10 mouse cellular contexts compared by ENCODE assay signal in genomic region chr1:133685749-133686519, GRCm38 (mm10). TPM values are rescaled to one million over a fixed set of nuclear protein-coding genes. Genes with fewer than 3 reads are reported as not detected.
DNase-seq lines count a peak whose midpoint lies in the region; ATAC-seq and TF ChIP-seq lines count a peak whose summit lies in the region.
"Had no signal": no experiment of that assay in that cellular context is flagged by ENCODE, and none has a peak within 500 bp of the region (broad histone marks: within the 10 kb centered on the region; RNA-seq: fewer than 3 reads in every experiment).

No protein-coding gene starts in this region.

- H3K9ac ChIP-seq in midbrain, postnatal 0 days (replicated peaks; ENCODE audit: low read length, poor library complexity, severe bottlenecking): no peak overlapping the region
- H3K9ac ChIP-seq in midbrain, embryonic 15.5 days: no peak overlapping the region
- H3K9ac ChIP-seq: heart, embryonic 13.5 days had no signal

- no peak for TF ChIP-seq POLR2A in cerebellum, adult 2 months (IDR thresholded peaks at IDR 0.05; ENCODE audit: borderline replicate concordance, insufficient read depth, low read length)

- peak; percentile 11 for DNase-seq in midbrain, postnatal 0 days (ENCODE audit: low spot score)
- DNase-seq in gastrocnemius, postnatal 25 days: peak; percentile 90
- DNase-seq in kidney, postnatal 25 days: peak; percentile 60 to 91
- DNase-seq in left cerebral cortex, adult 18-20 months (ENCODE audit: low spot score in 2 of 2): no peak
- DNase-seq in cerebellum, adult 8-10 months: no peak
- no peak for DNase-seq in cerebellum, adult 2 months

- 72% methylated on average over 10 of the region's 10 CpGs for WGBS in midbrain, postnatal 0 days
- 76% methylated on average over 10 of the region's 10 CpGs for WGBS in midbrain, embryonic 15.5 days
- 56% methylated on average over 10 of the region's 10 CpGs for WGBS in cerebellum, adult 2 months

- no peak for TF ChIP-seq CTCF in midbrain, postnatal 0 days (IDR thresholded peaks at IDR 0.05)
- no peak for TF ChIP-seq CTCF in cerebellum, adult 2 months (IDR thresholded peaks at IDR 0.05; ENCODE audit: borderline replicate concordance, insufficient read depth, low read depth, low read length)

- no peak for ATAC-seq in midbrain, postnatal 0 days (ENCODE audit: low FRiP score)
- no peak for ATAC-seq in midbrain, embryonic 15.5 days (replicated peaks)
- ATAC-seq in megakaryocyte, adult 5-6 weeks (ENCODE audit: poor library complexity, severe bottlenecking): peak; percentile 39

- H3K9me3 ChIP-seq in midbrain, postnatal 0 days (ENCODE audit: low read length): no peaks in the 10 kb centered on the region
- H3K9me3 ChIP-seq in midbrain, embryonic 15.5 days: no peaks in the 10 kb centered on the region
- H3K9me3 ChIP-seq: heart, embryonic 13.5 days had no signal

- H3K4me3 ChIP-seq in midbrain, postnatal 0 days (ENCODE audit: low read depth, low read length): no peak overlapping the region
- H3K4me3 ChIP-seq in midbrain, embryonic 15.5 days: no peak overlapping the region
- H3K4me3 ChIP-seq in cerebellum, adult 2 months (replicated peaks; ENCODE audit: insufficient read depth, low read depth, low read length): no peak overlapping the region
- H3K4me3 ChIP-seq: heart, embryonic 13.5 days had no signal

- H3K27ac ChIP-seq in midbrain, postnatal 0 days (ENCODE audit: low read depth, low read length): no peak overlapping the region
- no peak overlapping the region for H3K27ac ChIP-seq in midbrain, embryonic 15.5 days
- no peak overlapping the region for H3K27ac ChIP-seq in cerebellum, adult 2 months (ENCODE audit: insufficient read depth, low read length)
- H3K27ac ChIP-seq: heart, embryonic 13.5 days had no signal

- no peaks in the 10 kb centered on the region for H3K36me3 ChIP-seq in midbrain, postnatal 0 days (ENCODE audit: insufficient read depth, low read length)
- H3K36me3 ChIP-seq in midbrain, embryonic 15.5 days (replicated peaks): no peaks in the 10 kb centered on the region
- H3K36me3 ChIP-seq: heart, embryonic 13.5 days had no signal

- H3K4me1 ChIP-seq in midbrain, postnatal 0 days (ENCODE audit: insufficient read depth, low read length): no peaks in the 10 kb centered on the region
- H3K4me1 ChIP-seq in midbrain, embryonic 15.5 days: no peaks in the 10 kb centered on the region
- no peaks in the 10 kb centered on the region for H3K4me1 ChIP-seq in cerebellum, adult 2 months (ENCODE audit: control insufficient read depth, insufficient read depth, low read length)

- no peak overlapping the region for H3K4me2 ChIP-seq in midbrain, postnatal 0 days (ENCODE audit: low read depth, low read length, poor library complexity, severe bottlenecking)
- H3K4me2 ChIP-seq in midbrain, embryonic 15.5 days: no peak overlapping the region
- H3K4me2 ChIP-seq: heart, embryonic 13.5 days had no signal

- H3K27me3 ChIP-seq in midbrain, postnatal 0 days (ENCODE audit: insufficient read depth, low read length): no peaks in the 10 kb centered on the region
- no peaks in the 10 kb centered on the region for H3K27me3 ChIP-seq in midbrain, embryonic 15.5 days (replicated peaks)
- no peaks in the 10 kb centered on the region for H3K27me3 ChIP-seq in cerebellum, adult 2 months (ENCODE audit: control insufficient read depth, insufficient read depth, low read length)
- H3K27me3 ChIP-seq: heart, embryonic 13.5 days had no signal

RNA-seq across cellular contexts. Expression of gene Lax1, which starts 4.0 kb away (rescaled TPM):
- total RNA-seq in midbrain, postnatal 0 days (2014; rRNA removed): 0.09 TPM in 1 of 2 replicates, not detected in the other
- polyA plus RNA-seq in midbrain, postnatal 0 days (2015; fragmentation: Nextera tagmentation; extraction: Ambion mirVana): 0.09 TPM in 1 of 2 replicates, not detected in the other
- 0.09 and 0.14 TPM in 2 replicates for polyA plus RNA-seq in midbrain, embryonic 15.5 days (2015; fragmentation: Nextera tagmentation; extraction: Ambion mirVana)
- total RNA-seq in gastrocnemius, postnatal 25 days (2021): under 1 TPM in 1 of 2 experiments, not detected in 1; 0.35 TPM
- total RNA-seq in megakaryocyte, adult 5-6 weeks (2015): 0.96 and 1.0 TPM in 2 replicates
- total RNA-seq in megakaryocyte, adult 5-6 weeks (2017): 1.8 and 3.0 TPM in 2 replicates
- total RNA-seq in left cerebral cortex, adult 18-20 months (2021): under 1 TPM in 1 of 2 experiments, not detected in 1; 0.40 TPM
- 0.25 and 0.27 TPM in 2 replicates for polyA plus RNA-seq in cerebellum, adult 2 months (2012; rRNA removed)

RNA-seq across cellular contexts. Expression of gene Gm38394, which starts 24.8 kb away (rescaled TPM):
- total RNA-seq in midbrain, postnatal 0 days (2014; rRNA removed): 6.0 and 7.6 TPM in 2 replicates
- 1.3 and 1.6 TPM in 2 replicates for polyA plus RNA-seq in midbrain, postnatal 0 days (2015; fragmentation: Nextera tagmentation; extraction: Ambion mirVana)
- polyA plus RNA-seq in midbrain, embryonic 15.5 days (2015; fragmentation: Nextera tagmentation; extraction: Ambion mirVana): 2.6 and 3.1 TPM in 2 replicates
- total RNA-seq in gastrocnemius, postnatal 25 days (2021): 10 to 100 TPM; 22.2 to 28.3 TPM
- 14.4 and 19.1 TPM in 2 replicates for total RNA-seq in megakaryocyte, adult 5-6 weeks (2015)
- 5.9 and 8.7 TPM in 2 replicates for total RNA-seq in megakaryocyte, adult 5-6 weeks (2017)
- 10 to 100 TPM; 23.9 to 27.1 TPM for total RNA-seq in left cerebral cortex, adult 18-20 months (2021)
- 5.4 and 5.5 TPM in 2 replicates for polyA plus RNA-seq in cerebellum, adult 2 months (2012; rRNA removed)

RNA-seq across cellular contexts. Expression of gene Zbed6, which starts 25.2 kb away (rescaled TPM):
- total RNA-seq in midbrain, postnatal 0 days (2014; rRNA removed): 6.6 and 9.4 TPM in 2 replicates
- 0.23 TPM in 1 of 2 replicates, not detected in the other for polyA plus RNA-seq in midbrain, postnatal 0 days (2015; fragmentation: Nextera tagmentation; extraction: Ambion mirVana)
- polyA plus RNA-seq in midbrain, embryonic 15.5 days (2015; fragmentation: Nextera tagmentation; extraction: Ambion mirVana): not detected in 2 replicates
- 1 to 10 TPM; 6.1 to 8.9 TPM for total RNA-seq in gastrocnemius, postnatal 25 days (2021)
- 10.4 and 16.9 TPM in 2 replicates for total RNA-seq in megakaryocyte, adult 5-6 weeks (2015)
- 13.1 and 20.0 TPM in 2 replicates for total RNA-seq in megakaryocyte, adult 5-6 weeks (2017)
- total RNA-seq in left cerebral cortex, adult 18-20 months (2021): 1 to 10 TPM; 8.3 TPM
- 5.5 and 6.2 TPM in 2 replicates for polyA plus RNA-seq in cerebellum, adult 2 months (2012; rRNA removed)
- polyA plus RNA-seq: heart, embryonic 13.5 days; neural tube, embryonic 11.5 days had no signal

Comparison
In these comparisons a context has a peak if more than half of its experiments do, and no peak if none do; other contexts are left out.
1. DNase-seq: peak in midbrain, postnatal 0 days (single experiment), gastrocnemius, postnatal 25 days (single experiment) and kidney, postnatal 25 days (2 of 2); none in left cerebral cortex, adult 18-20 months (0 of 2), cerebellum, adult 8-10 months (single experiment) and cerebellum, adult 2 months (0 of 2).